Mouse (Mus musculus) natural killer cell, adult 2 months (primary cell): ENCODE results near the gene Cfap73.

Experiments
- DNase-seq, 2 experiments: peaks; one replicate each; pipeline ENCODE4 v3.0.0; 2022; ENCODE audit warnings: low spot score in 2 of 2

The Cfap73 gene

DNA sequence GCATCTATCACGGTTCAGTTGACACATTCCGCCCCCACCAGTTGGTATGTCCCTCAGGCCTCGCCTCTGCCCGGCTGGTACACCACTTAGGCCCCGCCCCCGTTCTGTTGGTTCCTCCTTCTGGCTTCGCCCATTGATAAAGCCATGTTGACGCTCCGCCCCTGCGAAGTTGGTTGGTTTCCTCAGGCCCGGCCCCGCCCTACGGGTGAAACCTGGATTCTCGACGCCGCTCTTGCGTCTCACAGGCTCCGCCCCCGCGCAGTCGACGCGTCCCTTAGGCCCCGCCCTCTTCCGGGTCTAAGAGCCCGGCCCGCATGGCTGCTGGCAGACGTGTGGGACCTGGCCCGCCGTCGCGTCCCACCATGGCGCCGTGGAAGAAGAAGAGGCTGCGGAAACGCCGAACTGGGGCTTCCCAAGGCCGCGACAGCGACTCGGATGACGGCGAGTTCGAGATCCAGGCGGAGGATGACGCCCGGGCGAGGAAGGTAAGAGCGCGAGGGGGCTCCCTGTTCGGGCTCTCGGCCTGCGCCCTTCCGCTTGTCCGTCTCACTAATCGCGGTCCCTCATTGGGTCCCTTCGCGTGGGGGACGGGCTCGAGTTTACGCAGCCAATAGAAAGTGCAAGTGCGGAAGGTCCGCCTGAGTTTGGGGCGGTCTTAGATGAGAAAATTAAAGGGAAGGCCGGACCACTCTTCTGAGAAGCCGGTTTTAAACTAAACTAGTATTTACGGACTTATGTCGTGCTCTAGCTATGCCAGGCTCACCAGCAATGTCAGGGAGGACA lies 21.0 kb downstream of the Cfap73 start:
- DNase-seq, result peak; percentile 100

GRCm38 (mm10) chr5:120612442-120612821 lies 21.6 kb downstream of the Cfap73 start, which contains the start of the genes Rita1 and Ddx54:
TSS of gene Rita1 (minus strand) at chr5:120612589.
TSS of gene Ddx54 (plus strand) at chr5:120612739.
- DNase-seq, result peak; percentile 98 to 99

GRCm38 (mm10) chr5:120611416-120611815 lies 22.6 kb downstream of the Cfap73 start:
- no peak for DNase-seq

DNA sequence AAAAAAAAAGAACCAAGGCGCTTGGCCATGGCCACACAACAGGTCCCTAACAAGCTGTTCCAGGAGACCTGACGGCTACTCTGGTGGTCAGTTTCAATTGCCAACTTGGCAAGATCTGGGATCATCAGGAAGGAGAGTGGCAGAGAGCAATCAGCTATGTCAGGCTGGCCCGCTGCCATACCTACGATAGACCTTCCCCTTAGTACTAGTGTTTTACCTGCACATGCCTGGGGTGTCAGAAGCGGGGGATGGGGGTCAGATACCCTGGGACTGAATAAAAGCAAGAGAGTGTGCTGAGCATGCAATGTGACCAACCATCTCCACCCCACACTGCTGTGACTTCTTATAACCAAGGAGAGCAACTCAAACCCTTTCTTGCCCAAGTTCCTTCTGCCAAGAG lies 23.1 kb downstream of the Cfap73 start:
- no peak for DNase-seq

DNA sequence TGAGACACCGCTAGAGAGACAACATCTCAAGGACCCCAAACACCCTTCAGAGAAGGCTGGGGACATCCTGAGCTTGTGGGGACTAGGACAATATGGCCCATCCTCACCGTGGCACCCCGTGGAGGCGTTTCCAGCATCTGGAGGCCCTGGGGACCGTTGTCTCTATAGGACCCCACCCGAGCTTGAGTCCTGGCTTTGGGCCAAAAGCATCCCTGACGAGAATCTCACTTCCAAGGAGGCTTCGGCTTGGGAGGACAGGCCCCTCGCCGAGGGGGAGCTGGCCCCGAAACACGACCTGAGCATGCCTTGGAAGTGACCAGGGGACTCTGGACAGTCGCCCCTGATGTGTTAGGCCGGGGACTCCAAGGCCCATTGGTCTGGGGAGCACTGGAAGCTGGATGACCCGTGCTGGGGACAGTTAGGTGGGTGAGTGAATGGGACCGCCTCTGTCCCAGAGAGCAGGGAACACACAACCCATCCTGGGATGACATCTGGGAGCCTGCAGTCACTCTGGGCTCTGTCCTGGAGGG lies 24.7 kb downstream of the Cfap73 start:
- DNase-seq, result no peak

DNA sequence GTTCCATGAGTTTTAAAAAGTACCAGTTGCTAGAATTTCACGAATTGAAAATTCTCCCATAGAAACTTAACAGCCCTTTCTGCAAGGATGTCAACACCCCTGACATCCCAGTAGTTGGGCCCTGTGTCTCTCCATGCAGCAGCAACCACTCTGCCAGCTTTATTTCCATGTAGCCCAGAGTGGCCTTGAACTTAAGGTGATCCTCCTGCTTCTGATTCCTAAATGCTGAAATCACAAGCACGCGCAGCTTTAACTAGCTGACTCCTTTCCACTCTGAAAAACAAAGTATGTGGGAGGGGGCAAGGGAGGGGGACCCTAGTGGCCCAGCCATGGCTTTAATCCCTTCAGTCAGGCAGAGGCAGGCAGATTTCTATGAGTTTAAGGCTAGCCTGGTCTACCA lies 26.7 kb downstream of the Cfap73 start:
- no peak for DNase-seq

GRCm38 (mm10) chr5:120606590-120607200 lies 27.3 kb downstream of the Cfap73 start:
- no peak for DNase-seq

DNA sequence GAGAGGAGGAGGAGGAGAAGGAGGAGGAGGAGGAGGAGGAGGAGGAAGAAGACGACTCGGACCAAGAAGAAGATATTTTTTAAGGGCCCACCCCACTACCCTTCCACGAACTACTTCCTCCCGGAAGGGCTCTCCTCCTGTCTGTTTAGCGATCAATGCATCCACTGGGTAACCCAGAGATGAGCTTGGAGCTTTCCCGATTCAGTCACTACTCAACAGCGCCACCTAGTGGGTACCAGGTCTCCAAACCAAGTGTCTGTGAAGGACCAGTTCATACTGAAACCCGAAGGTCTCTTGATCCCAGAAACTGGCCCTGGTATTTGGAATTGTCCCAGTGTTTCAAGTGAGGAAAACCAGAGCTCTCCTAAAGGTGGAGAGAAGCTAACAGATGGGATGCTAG lies 28.3 kb downstream of the Cfap73 start:
- peak; percentile 70 to 83 for DNase-seq

DNA sequence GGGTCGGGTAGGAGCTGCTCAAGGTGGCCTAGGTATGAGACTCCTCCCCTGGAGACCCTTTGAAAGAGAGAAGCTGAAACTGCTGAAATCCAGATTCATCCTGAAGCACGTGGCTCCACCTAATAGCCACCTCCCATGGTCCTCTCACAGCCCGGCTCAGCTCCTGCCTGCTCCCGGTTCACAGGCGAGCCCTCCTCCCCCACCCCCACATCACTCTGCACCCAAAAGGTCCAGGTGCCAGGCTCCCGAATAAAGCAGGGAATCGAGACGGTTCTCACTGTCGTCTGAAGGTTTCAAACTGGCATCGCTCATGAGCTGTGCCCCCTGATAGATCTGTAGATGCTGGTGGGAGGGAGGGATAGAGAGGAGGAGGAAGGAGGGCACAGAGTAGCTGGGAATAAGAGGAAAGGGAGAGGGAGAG lies 28.8 kb downstream of the Cfap73 start:
- DNase-seq, result no peak

DNA sequence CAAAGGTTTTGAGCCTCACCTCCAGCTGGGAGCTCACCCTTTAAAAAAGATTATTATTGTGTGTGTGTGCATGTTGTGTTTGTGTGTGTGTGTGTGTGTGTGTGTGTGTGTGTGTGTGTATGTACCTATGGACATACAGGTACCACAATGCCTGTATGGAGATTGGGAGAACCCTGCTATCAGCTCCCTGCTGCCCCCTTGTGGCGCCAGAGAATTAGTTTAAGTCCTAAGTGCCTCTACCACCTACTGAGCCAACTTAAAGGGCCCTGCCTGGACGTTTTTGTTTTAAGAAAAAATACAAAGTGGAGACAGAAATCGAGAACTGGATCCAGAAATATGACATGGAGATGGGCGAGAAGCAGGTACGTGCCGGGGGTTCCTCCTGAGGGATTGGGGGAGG lies 29.2 kb downstream of the Cfap73 start:
- DNase-seq, result peak; percentile 60 to 84

- no peak for DNase-seq
Measured at GRCm38 (mm10) chr5:120603515-120603914, 30.5 kb downstream of the Cfap73 start.

DNA sequence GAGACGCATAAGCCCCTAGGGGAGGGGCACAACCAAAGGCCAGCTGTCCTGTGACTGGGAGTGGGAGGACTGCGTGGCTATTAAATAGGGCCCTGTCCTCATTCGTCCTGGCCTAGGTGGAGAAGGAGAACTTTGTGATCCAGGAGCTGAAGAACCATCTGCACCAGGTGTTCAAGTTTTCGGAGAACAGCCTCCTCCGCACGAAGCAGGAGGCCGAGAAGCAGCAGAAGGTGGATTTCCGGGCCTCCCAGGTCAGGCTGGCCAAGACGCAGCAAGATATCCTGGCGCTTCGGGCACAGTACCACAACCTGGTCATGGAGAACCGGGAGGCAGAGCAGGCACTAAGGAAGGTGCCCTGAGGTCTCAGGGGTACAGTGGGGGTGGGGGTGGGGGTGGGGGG lies 31.8 kb downstream of the Cfap73 start:
- no peak for DNase-seq

DNA sequence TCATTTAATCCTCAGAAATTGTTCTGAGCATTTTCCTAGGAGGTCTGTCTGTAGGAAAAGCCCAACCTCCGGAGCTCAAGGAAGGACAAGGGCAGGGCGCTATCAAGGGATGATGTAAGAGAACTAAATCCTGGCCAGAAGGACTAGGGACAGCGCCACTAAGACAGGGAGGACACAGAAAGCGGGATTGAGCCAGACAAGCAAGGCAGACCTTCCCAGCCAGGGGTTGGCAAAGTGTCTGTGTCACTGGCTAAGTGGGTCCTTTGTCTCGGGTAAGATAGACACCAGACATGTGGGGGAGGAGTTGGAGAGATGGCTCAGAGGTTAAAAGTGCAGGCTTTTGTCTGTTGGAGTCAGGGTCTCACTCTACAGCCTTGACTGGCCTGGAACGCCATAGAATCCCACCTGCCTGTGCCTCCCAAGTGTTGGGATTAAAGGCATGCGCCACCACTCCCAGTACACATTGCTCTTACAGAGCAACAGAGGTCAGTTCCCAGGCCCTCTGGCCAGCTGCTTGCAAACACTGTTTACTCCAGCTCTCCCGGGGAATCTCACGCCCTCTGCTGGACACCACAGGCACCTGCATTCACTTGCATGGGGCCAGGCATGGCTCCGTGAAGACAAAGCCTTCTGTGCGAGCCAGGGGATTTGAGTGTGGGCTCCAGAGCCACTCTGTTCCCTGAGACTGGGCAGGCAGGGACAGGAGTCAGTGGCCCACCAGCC lies 32.9 kb downstream of the Cfap73 start:
- DNase-seq, result no peak

DNA sequence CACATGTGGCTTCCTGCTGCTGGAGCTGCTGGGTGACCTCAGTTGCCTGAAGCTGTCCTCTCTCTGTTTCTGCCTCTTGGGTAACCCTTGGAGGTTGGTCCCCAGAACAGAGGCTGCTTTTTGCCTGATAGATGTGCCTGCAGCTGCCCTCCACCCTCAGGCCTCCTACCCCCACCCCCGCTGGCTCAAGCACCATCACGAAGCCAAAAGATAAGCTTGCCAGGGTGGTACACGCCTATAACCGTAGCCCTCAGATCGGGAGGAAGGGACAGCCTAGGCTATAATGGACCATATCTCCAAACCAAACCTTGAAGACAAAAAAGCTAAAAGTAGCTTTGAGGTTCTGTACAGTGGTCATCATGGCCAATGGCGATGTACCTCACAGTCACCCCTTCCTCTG lies 34.4 kb downstream of the Cfap73 start:
- DNase-seq, result no peak

- DNase-seq, result no peak
Measured at GRCm38 (mm10) chr5:120594485-120594884, 39.5 kb downstream of the Cfap73 start.

DNA sequence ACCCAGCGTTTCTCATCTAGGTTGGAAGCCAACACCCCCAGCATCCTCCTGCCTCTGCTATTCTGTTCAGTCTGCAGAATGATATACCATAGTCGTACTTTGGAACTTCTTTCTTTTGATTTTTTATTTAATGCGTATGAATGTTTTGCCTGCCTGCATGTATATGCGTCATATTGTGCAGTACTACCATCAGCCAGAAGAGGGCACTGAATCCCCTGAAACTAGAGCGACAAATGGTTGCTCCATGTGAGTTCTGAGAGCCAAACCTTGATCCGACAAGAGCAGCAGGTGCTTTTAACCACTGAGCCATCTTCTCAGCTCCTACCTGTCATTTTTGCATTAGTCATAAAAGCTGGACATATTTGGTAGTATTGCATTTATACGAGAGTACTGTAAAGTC lies 41.9 kb downstream of the Cfap73 start:
- DNase-seq, result peak in 1 of 2 experiments; percentile 44

DNA sequence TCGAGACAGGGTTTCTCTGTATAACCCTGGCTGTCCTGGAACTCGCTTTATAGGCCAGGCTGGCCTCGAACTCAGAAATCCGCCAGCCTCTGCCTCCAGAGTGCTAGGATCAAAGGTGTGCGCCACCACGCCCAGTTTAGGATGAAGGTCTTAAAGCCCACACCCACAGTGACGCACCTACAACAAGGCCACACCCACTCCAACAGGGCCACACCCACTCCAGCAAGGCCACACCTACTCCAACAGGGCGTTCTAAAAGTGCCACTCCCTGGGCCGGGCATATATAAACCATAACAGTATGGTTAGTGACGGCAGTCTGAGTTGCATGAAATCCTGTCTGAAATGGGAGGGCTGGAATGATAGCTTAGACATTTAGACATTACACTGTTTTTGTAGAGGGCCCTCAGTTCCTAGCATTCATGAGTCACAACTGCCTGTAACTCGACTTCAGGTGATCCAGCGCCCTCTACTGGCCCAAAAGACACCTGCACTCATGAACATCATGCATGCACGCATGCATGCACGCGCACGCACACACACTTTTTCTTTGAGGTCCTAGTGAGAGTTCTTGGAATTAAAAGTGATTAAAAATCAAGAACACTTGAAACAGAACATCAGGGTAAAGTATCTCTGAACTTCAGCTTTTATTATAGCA lies 43.6 kb downstream of the Cfap73 start:
- peak; percentile 51 to 60 for DNase-seq

DNA sequence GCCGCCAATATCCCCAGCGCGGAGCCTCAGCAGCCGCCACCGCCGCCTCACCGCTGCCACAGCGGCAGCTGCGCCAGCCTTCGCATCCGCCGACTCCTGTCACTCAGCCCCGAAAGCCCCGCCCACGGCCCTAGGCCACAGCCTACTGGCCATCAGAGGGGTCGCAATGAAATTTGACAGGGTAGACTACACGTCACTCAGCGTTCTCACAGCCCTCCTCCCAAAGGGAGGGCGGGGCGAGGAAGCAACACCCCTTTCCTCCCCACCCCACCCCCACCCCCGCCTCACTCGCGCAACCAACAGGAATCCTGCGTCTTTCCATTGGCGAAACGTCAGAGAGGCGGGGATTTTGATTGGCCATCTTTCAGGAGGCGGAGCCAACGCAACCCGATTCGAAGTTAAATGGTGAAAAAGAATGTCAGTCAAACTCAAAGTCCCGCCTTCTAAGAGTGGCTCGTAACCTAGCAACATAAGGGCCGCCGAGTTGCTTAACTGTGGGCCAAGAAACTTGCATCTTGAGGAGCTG lies 45.4 kb downstream of the Cfap73 start, which contains the start of the genes Tpcn1 and Iqcd:
Gene Tpcn1, minus strand, starts transcription at position 105 of the 526 bp plus-strand sequence.
Gene Iqcd, plus strand, starts transcription at position 448 of the 526 bp plus-strand sequence.
- peak; percentile 98 for DNase-seq

DNA sequence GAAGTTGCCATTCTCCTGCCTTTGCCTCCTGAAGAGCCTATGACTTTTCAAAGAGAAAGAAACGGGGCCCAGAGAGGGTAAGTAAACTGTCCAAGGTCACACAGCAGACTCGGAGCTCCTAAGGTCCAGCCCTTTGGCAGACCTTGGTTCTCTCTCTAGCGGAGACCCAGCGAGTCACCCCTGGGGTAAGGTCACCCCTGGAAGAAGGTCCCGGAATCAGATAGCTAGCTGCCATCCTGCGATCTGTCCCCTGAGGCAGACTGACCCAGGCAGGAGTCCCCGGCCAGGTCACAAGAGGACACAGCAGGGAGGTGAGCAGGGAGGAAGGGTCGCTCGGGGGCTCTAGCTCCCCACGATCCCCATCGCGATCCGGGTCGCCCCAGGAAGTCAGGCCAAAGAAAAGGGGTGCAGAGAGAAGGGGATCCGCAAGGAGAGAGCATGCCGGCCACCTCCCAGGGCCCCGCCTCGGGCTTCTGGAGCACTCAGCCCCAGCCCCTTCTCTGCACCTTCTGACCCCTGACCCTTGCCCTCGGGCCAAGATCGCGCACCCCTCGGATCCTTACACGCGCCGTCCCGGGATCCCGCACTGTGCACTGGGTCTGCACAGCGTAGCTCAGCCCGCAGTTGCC lies 46.0 kb downstream of the Cfap73 start:
- DNase-seq, result no peak

DNA sequence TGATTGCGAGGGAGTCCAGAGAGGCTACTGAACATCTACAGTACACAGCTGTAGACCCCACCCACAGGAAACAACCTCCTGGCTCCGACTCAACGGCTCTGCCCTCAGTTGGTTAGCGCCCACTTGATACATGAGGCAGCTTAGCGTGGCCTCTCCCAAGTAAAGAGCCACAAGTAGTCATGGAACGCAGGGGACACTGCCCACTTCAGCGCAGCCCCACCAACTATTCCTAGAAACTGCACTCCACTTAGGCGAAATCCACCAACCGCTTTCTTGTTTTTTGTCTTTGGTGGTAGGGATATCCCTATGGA lies 46.5 kb downstream of the Cfap73 start:
- DNase-seq, result no peak
